Mouse (Mus musculus) forebrain, postnatal 0 days (tissue): ENCODE results near the gene Ang2. TPM values are rescaled to one million over a fixed set of nuclear protein-coding genes. Genes with fewer than 3 reads are reported as not detected.

Experiments
- ATAC-seq: fragments of 200-750 bp; cut with Nextera tagmentation; 2 replicates; pipeline ENCODE4 v1.8.0; 2017; ENCODE audit warnings: mild to moderate bottlenecking, moderate library complexity
- DNase-seq: peaks from one replicate; pipeline ENCODE4 v3.0.0-alpha.2; 2015
- H3K27ac ChIP-seq: fragments of 300-500 bp; sonication (generic); 2 replicates; pipeline ENCODE4 v1.5.1; 2014; ENCODE audit warnings: low read depth, mild to moderate bottlenecking, antibody characterized with exemption, low read length, moderate library complexity, mixed read lengths
- H3K27me3 ChIP-seq: fragments of 300-500 bp; sonication (generic); 2 replicates; pipeline ENCODE4 v1.6.1; 2014; ENCODE audit warnings: mild to moderate bottlenecking, low read length, mixed read lengths; ENCODE audit not compliant: insufficient read depth
- H3K36me3 ChIP-seq: fragments of 300-500 bp; sonication (generic); 2 replicates; pipeline ENCODE4 v1.6.1; 2014; ENCODE audit warnings: mild to moderate bottlenecking, moderate library complexity; ENCODE audit not compliant: insufficient read depth
- H3K4me1 ChIP-seq: fragments of 300-500 bp; sonication (generic); 2 replicates; pipeline ENCODE4 v1.6.1; 2014; ENCODE audit warnings: antibody characterized with exemption; ENCODE audit not compliant: insufficient read depth
- H3K4me2 ChIP-seq: fragments of 300-500 bp; sonication (generic); 2 replicates; pipeline ENCODE4 v1.6.1; 2014; ENCODE audit warnings: low read depth, mild to moderate bottlenecking, moderate library complexity
- H3K4me3 ChIP-seq: fragments of 300-500 bp; sonication (generic); 2 replicates; pipeline ENCODE4 v1.5.1; 2014; ENCODE audit warnings: low read depth, low read length, mixed read lengths
- H3K9ac ChIP-seq: fragments of 300-500 bp; sonication (generic); 2 replicates; pipeline ENCODE4 v1.6.1; 2014; ENCODE audit warnings: mild to moderate bottlenecking
- H3K9me3 ChIP-seq: fragments of 300-500 bp; sonication (generic); 2 replicates; pipeline ENCODE4 v1.6.1; 2016; ENCODE audit warnings: low read length
- CTCF ChIP-seq: sonication (generic); IDR thresholded peaks from 2 replicates; pipeline ENCODE4 v1.5.1; 2016; ENCODE audit warnings: antibody characterized with exemption, control low read depth, low read depth
- WGBS: fragments of 180-500 bp; shearing (Covaris S2); extraction: QIAGEN DNeasy Blood & Tissue Kit; methylation state at CpG from one replicate; pipeline ENCODE4 v1.1.7; 2014; 5-methylcytosine and 5-hydroxymethylcytosine counted together
- polyA plus RNA-seq: library from polyadenylated mRNA; unstranded; fragments of >200 nt; fragmentation: Nextera tagmentation; extraction: Ambion mirVana; gene quantifications from 2 replicates; pipeline ENCODE4 v1.2.1, GENCODE M21; 2015
- total RNA-seq: library from RNA; depleted of rRNA; stranded (reverse); fragments of >200 nt; gene quantifications from 2 replicates; pipeline ENCODE4 v1.2.3, GENCODE M21; 2014; rRNA removed

Ang2 gene
- total and polyA plus RNA-seq, 2 experiments from 2014 or later: not detected

DNA sequence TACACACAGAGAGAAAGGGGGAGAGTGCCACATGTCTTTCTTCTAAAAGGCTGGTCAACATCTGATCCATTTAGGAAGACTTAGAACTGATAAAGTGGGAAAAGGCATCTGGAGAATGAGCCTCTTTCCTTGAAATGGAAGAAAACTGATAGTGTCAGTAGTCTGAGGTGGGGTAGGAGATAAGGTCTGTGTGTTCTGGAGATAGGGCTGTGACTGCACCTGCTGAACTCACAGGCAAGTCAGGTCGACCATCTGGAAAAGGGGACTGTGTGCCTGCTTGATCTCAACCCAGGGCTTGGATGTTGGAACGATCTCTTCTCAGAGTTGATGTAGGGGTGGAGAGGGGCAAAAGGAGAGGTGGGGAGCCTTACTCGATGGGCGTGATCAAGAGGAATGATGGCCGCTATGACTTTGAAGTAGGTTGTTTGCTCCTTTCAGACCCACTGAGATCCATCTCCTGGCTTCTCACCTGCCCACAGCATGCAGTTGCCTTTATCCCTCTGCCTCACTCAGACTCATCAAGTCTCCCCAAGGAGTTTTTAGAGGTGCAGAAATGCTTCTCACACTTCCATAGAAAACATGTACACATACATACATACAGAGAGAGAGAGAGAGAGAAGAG, 46.6 kb downstream of the Ang2 start:
- H3K27ac ChIP-seq: no peak overlapping the region
- 89% methylated on average over 5 of the region's 5 CpGs for WGBS
- no peak for ATAC-seq
- TF ChIP-seq CTCF: no peak
- H3K4me2 ChIP-seq: no peak overlapping the region
- no peak for DNase-seq
- no peaks in the 10 kb centered on the region for H3K36me3 ChIP-seq
- H3K4me1 ChIP-seq: no peaks in the 10 kb centered on the region
- H3K4me3 ChIP-seq: no peak overlapping the region
- H3K9ac ChIP-seq: no peak overlapping the region
- no peaks in the 10 kb centered on the region for H3K27me3 ChIP-seq
- H3K9me3 ChIP-seq: no peaks in the 10 kb centered on the region

DNA sequence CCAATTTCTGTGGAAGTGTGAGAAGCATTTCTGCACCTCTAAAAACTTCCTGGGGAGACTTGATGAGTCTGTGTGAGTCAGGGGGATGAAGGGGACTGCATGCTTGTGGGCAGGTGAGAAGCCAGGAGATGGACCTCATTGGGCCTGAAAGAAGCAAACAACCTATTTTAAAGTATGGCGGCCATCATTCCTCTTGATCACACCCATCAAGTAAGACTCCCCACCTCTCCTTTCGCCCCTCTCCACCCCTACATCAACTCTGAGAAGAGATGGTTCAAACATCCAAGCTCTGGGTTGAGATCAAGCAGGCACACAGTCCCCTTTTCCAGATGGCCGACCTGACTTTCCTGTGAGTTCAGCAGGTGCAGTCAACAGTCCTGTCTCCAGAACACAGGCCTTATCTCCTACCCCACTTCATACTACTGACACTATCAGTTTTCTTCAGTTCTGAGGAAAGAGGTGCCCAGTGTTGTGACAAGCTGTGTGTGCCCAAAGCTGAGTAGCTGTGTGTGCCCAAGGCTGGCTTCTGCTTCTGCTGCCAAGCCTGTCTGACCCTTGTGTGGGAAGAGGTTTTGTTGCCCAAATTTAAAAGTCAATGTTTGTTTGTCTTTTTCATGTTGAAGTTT, 48.6 kb downstream of the Ang2 start:
- no peak for TF ChIP-seq CTCF
- ATAC-seq (no peak), DNase-seq (no peak)
- H3K4me1 ChIP-seq: no peaks in the 10 kb centered on the region
- no peaks in the 10 kb centered on the region for H3K9me3 ChIP-seq
- H3K4me3 ChIP-seq: no peak overlapping the region
- no peak overlapping the region for H3K27ac ChIP-seq
- no peaks in the 10 kb centered on the region for H3K27me3 ChIP-seq
- H3K9ac ChIP-seq: no peak overlapping the region
- 91% methylated on average over 3 of the region's 3 CpGs for WGBS
- H3K36me3 ChIP-seq: no peaks in the 10 kb centered on the region
- no peak overlapping the region for H3K4me2 ChIP-seq

DNA sequence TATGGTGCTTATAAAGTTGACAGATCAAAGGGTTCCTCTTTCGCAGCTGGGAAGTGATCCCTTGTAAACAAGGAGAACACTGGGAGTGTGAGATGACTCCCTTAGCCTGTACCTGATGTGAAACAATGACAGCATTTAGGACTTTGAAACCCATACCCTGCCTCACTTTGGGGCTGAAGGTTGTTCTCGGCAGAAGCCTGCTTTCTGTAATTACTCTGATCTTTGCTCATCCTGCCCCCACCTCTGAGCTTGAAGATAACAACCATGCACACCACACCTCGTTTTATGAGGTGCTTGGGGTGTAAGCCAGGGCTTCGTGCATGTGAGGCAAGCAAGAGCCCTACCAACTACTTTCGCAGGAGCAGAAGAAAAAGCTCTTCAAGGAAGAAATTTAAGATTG, 49.8 kb downstream of the Ang2 start:
- Histone ChIP-seq H3K4me2 (no peak overlapping the region), H3K36me3 (no peaks in the 10 kb centered on the region), H3K9me3 (no peaks in the 10 kb centered on the region), H3K27me3 (no peaks in the 10 kb centered on the region), H3K4me1 (no peaks in the 10 kb centered on the region), H3K27ac (no peak overlapping the region), H3K4me3 (no peak overlapping the region), H3K9ac (no peak overlapping the region)
- no peak for ATAC-seq
- no peak for TF ChIP-seq CTCF
- WGBS: 73% methylated on average over 5 of the region's 5 CpGs
- DNase-seq: no peak

DNA sequence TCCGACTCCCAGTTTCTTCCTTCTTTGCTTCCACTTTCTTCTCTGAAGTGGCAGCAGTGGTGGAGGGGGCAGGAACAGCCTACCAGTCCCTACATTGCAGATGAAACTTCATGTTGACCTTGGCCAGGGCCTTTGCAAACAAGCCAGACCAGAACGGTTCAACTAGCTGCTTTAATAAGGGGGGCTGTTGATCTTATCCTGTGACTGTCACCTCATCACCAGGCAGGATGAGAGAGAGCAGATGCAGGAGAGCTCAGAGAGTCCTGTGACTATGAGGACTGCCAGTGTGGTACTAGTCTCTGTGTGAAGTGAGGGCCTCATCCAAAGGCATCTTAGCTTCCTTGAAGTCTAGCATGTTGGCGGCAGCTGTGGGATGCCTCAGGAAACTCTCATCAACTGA, 50.9 kb downstream of the Ang2 start:
- Histone ChIP-seq H3K36me3 (no peaks in the 10 kb centered on the region), H3K4me2 (no peak overlapping the region), H3K27me3 (no peaks in the 10 kb centered on the region), H3K27ac (no peak overlapping the region), H3K9me3 (no peaks in the 10 kb centered on the region), H3K9ac (no peak overlapping the region), H3K4me3 (no peak overlapping the region), H3K4me1 (no peaks in the 10 kb centered on the region)
- WGBS: 84% methylated on average over 3 of the region's 3 CpGs
- TF ChIP-seq CTCF: no peak
- DNase-seq (no peak), ATAC-seq (no peak)

DNA sequence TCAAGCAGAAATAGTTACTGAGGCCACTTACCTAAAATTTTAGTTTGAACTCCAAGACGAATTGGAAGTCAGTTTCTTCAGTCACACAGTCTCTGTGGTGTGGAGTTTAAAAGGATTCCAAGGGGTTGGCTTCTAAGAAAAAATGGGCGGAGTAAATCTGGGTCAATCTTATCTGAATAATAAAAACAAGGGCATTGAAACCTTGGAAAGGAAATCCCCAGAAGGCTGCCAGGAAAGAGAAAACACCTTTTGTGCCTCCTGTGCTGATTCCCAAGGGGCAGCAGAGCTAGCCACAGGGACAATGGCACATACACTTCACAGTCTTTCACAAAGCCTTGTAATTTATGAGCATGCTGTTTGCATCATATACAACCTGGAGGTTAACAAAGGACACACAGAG, 52.3 kb downstream of the Ang2 start, which contains the start of gene Rnase1:
TSS of gene Rnase1 (minus strand) at position 101 of the 400 bp plus-strand sequence.
- Histone ChIP-seq H3K36me3 (no peaks in the 10 kb centered on the region), H3K9me3 (no peaks in the 10 kb centered on the region), H3K27me3 (no peaks in the 10 kb centered on the region), H3K4me3 (no peak within 1 kb of the TSS), H3K4me2 (no peak within 1 kb of the TSS), H3K27ac (no peak within 1 kb of the TSS), H3K4me1 (no peaks in the 10 kb centered on the region), H3K9ac (no peak within 1 kb of the TSS)
- TF ChIP-seq CTCF: no peak
- no peak for DNase-seq
- WGBS: 25% methylated on average over 2 of the region's 2 CpGs
- no peak for ATAC-seq

DNA sequence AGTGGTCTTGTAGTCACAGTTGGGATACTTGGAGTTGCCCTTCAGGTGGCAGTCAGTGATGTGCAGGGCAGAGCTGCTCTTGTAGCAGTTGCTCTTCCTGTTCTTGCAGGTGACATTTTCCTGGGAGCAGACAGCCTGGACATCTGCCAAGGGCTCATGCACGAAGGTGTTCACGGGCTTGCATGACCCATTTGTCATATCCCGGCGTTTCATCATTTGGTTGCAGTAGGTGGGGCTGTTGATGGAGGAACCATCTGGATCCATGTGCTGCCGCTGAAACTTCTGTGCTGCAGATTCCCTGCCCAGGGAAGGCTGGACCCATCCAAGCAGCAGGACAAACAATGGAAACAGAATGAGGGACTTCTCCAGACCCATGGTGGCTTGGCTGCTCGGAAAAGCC, 53.4 kb downstream of the Ang2 start:
- no peak for TF ChIP-seq CTCF
- H3K4me3 ChIP-seq: no peak overlapping the region
- H3K27ac ChIP-seq: no peak overlapping the region
- H3K9me3 ChIP-seq: no peaks in the 10 kb centered on the region
- WGBS: 82% methylated on average over 6 of the region's 6 CpGs
- no peak overlapping the region for H3K4me2 ChIP-seq
- no peak overlapping the region for H3K9ac ChIP-seq
- DNase-seq (no peak), ATAC-seq (no peak)
- H3K4me1 ChIP-seq: no peaks in the 10 kb centered on the region
- no peaks in the 10 kb centered on the region for H3K36me3 ChIP-seq
- no peaks in the 10 kb centered on the region for H3K27me3 ChIP-seq

Other genes starting within 250 kb of the Ang2 start
- 1.00 and 1.7 TPM in 2 replicates for gene Pnp2, start 243.2 kb downstream of the Ang2 start, total RNA-seq
- 0.78 and 1.6 TPM in 2 replicates for gene Pnp2, start 243.2 kb downstream of the Ang2 start, polyA plus RNA-seq
- not detected in 2 replicates for gene Rnase10, start 191.4 kb downstream of the Ang2 start, total RNA-seq
- gene Rnase10, start 191.4 kb downstream of the Ang2 start, polyA plus RNA-seq: not detected in 2 replicates
- not detected in 2 replicates for gene Rnase9, start 157.3 kb downstream of the Ang2 start, total RNA-seq
- gene Rnase9, start 157.3 kb downstream of the Ang2 start, polyA plus RNA-seq: not detected in 2 replicates
- gene Rnase11, start 149.0 kb downstream of the Ang2 start, total RNA-seq: not detected in 2 replicates
- not detected in 2 replicates for gene Rnase11, start 149.0 kb downstream of the Ang2 start, polyA plus RNA-seq
- gene Rnase12, start 141.5 kb downstream of the Ang2 start, total RNA-seq: not detected in 2 replicates
- 0.38 TPM in 1 of 2 replicates, not detected in the other for gene Rnase12, start 141.5 kb downstream of the Ang2 start, polyA plus RNA-seq
- not detected in 2 replicates for gene Olfr750, start 124.7 kb downstream of the Ang2 start, total RNA-seq
- 0.08 TPM in 1 of 2 replicates, not detected in the other for gene Olfr750, start 124.7 kb downstream of the Ang2 start, polyA plus RNA-seq
- gene Rnase4, start 108.1 kb downstream of the Ang2 start, total RNA-seq: 23.2 and 27.7 TPM in 2 replicates
- gene Rnase4, start 108.1 kb downstream of the Ang2 start, polyA plus RNA-seq: 15.8 and 16.3 TPM in 2 replicates
- gene Ang, start 108.0 kb downstream of the Ang2 start, total RNA-seq: 0.62 and 4.9 TPM in 2 replicates
- gene Ang, start 108.0 kb downstream of the Ang2 start, polyA plus RNA-seq: 2.8 and 4.0 TPM in 2 replicates
- gene Eddm3b, start 84.7 kb downstream of the Ang2 start, total RNA-seq: 0.15 TPM in 1 of 2 replicates, not detected in the other
- gene Eddm3b, start 84.7 kb downstream of the Ang2 start, polyA plus RNA-seq: 0.22 TPM in 1 of 2 replicates, not detected in the other
- 0.77 and 2.7 TPM in 2 replicates for gene Rnase6, start 75.2 kb downstream of the Ang2 start, total RNA-seq
- 1.3 and 1.4 TPM in 2 replicates for gene Rnase6, start 75.2 kb downstream of the Ang2 start, polyA plus RNA-seq
- gene Rnase1, start 52.4 kb downstream of the Ang2 start, total RNA-seq: not detected in 2 replicates
- 0.21 TPM in 1 of 2 replicates, not detected in the other for gene Rnase1, start 52.4 kb downstream of the Ang2 start, polyA plus RNA-seq
- gene Rnase2b, start 36.9 kb downstream of the Ang2 start, total RNA-seq: not detected in 2 replicates
- not detected in 2 replicates for gene Rnase2b, start 36.9 kb downstream of the Ang2 start, polyA plus RNA-seq
- not detected in 2 replicates for gene Ear14, start 4.2 kb upstream of the Ang2 start, total RNA-seq
- gene Ear14, start 4.2 kb upstream of the Ang2 start, polyA plus RNA-seq: not detected in 2 replicates
- gene Rnase2a, start 57.0 kb upstream of the Ang2 start, total RNA-seq: not detected in 2 replicates
- not detected in 2 replicates for gene Rnase2a, start 57.0 kb upstream of the Ang2 start, polyA plus RNA-seq
- not detected in 2 replicates for gene Gm7247, start 162.6 kb upstream of the Ang2 start, total RNA-seq
- not detected in 2 replicates for gene Gm7247, start 162.6 kb upstream of the Ang2 start, polyA plus RNA-seq
- gene Vmn2r88, start 211.7 kb upstream of the Ang2 start, total RNA-seq: not detected in 2 replicates
- not detected in 2 replicates for gene Vmn2r88, start 211.7 kb upstream of the Ang2 start, polyA plus RNA-seq